Mouse (Mus musculus): ENCODE results near the gene Csrp2.

Gene Csrp2

DNA sequence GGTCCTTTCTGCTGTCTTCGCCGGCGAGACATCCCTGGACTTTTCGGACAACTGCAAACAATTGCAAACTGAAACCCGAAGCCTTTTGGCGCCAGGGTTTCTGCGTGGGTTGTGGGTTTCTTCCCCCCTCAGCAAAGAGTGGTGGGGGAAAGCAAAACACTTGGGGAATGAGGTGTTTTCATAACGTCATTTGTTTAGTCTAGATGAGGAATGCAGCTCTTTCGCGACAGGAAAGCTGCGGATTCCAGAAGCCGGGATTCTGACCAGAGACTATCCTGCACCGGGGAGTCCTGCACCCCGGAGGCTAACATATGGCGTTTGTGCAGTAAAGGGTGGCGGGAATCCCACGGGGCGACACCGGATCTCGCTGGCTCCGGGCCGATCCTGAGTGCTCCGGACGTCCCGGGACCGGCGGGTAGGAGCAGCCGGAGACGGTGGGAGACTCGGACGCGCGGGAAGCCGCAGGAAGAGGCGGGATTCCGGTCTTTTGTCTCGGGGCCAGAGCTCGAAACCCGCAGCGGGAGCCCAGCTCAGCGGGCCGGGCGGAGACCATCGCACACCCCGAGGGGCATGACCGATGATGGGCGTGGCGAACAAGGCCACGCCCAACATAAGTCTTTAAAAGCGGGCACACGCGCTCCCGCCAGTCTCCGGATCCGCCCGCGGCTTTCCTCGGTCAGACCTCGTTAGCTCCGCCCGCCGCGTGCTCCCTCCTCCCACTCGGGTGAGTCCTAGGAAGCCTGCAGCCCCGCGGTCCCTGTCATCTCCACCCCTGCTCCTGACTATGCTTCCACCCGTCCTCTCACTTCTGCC lies at the start of gene Csrp2:
Gene Csrp2 (plus strand): TSS at position 259 of the 813 bp plus-strand sequence.
- DNase-seq = peak; percentile 76 to 81

DNA sequence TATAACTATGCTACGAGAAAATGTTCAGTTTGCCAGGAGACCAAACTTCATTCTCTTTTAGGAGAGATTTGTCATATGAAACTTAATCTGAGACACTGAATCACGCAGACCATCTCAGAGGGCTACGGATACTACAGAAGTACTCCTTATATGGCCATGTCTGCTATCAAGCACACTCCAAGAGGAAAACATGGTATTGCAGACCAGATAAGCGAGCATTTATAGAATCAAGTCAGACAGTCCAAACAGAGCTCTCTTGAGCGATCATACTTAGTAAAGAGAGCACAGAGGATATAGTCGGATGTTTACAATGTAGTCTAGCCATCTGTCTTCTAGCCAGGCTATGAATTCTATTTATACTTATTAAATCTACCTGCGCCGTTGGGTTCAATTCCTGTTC lies 44.7 kb upstream of the Csrp2 start:
- no peak for DNase-seq

DNA sequence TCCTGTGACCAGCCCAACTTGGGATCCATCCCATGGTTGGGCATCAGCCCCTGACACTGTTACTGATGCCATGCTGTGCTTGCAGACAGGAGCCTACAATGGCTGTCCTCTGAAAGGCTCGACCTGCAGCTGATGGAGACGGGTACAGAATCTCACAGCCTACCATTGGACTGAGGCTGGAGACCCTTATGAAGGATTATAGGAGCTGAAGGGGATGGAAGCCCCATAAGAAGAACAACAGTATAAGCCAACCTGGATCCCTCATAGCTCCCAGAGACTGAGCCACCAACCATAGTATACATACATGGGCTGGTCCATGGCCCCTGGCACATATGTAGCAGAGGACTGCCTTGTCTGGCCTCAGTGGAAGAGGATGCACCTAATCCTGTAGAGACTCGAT lies 42.6 kb upstream of the Csrp2 start:
- DNase-seq = no peak

DNA sequence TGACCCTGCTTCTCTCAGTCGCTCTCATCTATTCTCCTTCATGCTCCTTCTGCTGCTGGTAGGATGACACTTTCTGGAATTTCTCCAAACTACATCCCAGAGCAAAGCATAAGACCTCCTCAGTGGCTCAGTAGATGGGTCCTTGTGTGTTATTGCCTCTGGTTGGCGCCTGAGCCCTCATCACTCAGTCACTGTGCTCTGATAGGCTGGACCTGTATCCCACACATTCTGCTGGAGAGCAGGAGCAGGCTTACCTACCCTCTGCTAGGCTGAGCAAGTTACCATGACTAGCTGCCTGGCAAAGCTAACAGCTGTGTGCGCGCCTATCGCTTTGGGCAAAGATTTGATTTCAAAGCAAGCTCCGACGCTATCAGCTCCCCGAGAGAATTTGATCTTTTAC lies 41.7 kb upstream of the Csrp2 start:
- DNase-seq = no peak

DNA sequence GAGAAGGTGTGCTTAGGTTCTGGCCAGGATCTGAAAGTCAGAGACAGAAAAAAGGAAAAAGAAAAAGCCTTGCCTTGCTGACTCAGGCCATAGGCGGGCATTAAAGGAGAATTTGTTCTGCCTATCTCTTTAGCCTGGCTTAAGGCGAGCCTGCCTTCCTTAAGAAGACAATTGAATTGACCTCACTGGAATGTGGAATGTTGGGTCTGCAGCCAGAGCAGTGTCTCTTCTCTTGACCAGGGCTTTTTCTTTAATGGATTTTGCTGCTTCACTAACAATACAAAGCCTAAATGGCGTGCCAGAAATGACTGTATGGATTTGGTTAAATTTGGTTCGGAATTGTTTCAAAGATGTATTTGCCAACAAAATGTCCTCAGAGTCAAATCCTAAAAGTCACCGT lies 40.9 kb upstream of the Csrp2 start:
- DNase-seq = no peak

DNA sequence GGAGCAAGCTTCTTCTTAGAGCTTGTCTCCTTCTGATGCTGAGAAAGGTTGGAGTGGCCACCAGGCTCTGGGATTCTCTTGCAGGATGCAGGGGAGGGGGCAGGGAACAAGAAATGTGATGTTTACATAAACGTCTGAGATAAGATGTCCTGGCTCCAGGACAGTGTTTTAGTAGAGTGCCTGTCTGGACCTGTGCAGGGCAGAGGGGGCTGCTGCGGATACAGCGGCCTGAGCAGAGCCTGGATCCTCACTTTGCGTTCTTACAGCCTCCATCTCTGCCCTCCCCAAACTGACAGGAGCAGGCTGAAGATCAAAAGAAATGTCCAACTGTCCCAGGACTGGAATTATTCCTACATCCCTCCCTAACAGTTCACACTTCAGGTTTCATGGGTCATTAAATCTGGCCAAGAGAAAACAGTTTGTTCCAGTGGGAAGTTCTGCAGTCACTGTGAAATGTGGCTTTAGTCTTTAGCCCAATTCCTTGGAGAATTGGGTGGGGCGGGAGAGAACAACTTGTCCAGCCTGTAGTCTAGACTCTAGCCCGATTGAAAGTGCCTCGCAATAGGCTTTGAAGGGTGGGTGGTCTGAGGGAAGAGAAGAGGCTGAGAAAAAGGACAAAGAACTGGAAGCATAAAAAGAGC lies 40.0 kb upstream of the Csrp2 start:
- no peak for DNase-seq

DNA sequence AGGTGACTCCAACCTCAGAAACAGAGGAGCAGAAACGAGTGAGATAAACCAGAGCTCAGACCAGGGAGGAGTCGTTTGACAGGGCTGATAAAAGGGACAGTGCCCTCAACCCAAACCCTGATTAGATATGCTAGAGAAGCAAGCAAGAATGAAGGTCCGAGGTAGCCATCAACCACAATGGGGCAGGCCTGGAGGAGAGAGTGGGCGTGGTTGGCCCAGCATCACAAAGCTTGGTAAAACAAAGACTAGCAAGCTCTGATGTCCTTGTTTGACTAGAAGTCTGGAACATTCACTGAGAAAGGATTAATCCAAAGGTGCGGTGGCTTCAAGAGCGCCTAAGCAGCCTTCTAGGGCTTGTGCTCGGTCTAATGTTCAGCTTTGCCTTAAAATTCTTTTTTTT lies 38.2 kb upstream of the Csrp2 start:
- no peak for DNase-seq

DNA sequence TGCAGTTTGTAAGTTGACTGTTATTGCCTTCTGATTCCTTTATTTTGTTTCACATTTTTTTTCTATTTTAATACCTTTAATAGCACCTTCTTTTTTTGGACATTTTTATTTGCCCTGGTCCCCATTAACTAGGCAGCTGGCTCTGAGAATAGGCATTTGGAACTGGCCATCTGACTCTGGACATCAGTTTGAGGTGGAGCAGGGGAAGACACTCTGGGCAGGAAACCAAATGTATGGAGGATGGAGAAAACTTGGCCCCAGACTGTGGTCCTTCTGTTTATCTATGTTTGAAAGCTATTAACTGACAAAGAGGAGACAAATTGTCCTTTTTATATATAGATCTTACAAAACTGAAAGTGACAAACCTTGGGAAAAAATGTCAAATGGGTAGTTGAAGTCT lies 36.9 kb upstream of the Csrp2 start:
- DNase-seq = no peak

DNA sequence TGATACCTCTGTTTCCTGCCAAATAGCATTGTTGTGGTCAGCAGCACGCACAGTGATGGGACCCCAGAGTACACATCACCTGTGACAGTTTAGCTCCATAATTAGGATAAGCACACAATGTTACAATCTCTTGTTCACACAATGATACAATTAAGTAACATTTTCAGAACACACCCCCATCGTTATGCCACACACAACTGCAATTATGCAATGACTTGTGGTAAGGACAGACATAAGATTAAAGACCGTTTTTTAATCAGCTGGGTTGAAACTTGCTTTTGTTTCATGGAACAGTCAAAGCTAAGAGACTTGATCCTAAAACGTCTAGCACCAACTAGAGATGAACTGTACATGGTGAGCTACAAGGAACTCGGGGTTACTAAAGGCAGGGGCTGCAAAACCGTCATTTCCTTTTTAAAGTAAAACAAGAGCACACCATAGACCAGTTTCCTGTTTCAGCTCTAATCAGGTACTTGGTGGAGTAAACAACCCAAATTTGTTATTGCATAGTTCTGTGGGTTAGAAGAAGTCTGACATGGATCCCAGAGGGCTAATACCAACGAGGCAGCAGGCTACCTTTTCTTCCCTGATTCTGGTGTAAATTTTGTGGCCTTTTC lies 28.8 kb upstream of the Csrp2 start:
- no peak for DNase-seq

DNA sequence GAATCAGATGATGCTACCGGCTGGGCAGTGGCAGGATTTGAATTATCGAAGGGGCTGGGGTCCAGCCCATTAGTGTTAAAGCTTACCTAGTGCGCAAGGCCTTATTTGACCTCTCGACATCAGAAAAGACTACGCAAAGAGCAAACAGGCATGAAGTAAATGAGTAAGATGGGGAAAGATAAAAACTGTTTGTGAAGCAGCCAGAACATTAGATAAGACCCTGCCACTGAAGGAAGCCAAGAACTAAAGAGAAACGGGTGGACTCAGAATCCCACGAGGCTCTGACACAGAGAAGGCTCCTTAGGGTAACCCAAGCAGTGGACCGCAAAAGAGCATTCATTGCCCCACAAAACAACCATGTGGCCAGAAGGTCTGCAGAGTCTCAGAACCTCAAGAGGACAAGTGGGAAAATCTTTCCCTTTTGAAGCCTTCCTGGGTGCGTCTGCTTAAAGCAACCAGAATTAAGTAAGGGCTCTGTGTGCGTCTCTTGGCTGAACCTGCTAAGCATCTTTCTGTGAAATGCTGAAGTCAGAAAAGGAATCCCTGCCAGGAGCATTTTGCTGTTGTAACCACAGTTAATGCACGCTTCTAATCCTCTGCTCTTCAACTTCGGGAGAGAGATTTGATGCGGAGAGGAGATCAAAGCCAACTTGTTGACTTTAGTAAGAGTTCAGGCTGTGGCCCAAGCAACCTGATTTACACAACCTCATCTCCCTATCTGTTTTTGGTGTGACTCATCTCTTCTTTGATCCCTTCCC lies 19.7 kb upstream of the Csrp2 start:
- no peak for DNase-seq

DNA sequence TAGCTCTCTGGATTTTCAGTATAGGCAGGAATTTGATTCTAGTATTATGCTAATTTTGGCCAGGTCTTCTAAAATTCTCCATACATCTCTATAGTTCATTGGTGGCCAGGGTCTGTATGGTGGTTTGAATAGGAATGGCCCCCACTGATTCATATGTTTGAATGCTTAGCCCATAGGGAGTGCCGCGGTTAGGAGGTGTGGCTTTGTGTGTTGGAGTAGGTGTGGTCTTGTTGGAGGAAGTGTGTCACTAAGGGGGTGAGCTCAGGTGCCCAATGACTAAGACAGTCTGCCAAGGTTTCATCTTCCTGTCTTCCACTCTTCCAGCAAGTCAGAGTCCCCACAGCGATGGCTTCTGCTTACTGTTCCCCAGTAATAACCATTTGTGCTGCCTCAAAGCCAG lies 15.7 kb upstream of the Csrp2 start:
- no peak for DNase-seq

DNA sequence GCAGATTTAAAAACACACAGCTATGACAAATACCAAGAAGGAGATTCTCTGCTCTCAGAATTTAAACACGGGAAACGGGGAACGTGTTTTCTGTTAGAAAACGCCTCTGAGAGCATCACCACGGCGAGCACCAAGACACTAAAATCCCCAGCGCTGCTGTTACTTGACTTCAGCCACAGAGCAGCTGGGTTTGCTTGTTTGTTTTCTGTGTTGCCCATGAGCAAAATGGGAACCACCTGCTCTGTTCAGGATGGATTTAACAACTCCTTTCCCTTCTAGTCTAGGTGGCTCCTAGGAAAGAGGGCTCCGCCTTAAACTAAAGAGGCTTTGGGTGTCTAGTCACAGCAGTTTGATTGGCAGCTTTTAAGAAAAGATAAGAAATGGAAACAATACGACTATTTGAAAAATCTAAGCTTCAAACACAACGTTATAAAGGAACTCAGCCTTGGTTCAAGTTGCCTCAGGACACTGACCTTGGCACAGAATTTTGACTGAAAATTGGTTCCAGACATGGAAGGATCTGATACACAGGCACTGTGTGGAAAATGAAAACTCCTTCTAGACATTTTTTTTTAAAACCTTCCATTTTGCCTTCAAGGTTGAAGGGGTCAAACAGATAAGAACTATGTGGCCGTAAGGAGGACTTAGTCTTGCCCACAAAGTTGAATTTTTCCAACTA lies 2.8 kb upstream of the Csrp2 start:
- no peak for DNase-seq

DNA sequence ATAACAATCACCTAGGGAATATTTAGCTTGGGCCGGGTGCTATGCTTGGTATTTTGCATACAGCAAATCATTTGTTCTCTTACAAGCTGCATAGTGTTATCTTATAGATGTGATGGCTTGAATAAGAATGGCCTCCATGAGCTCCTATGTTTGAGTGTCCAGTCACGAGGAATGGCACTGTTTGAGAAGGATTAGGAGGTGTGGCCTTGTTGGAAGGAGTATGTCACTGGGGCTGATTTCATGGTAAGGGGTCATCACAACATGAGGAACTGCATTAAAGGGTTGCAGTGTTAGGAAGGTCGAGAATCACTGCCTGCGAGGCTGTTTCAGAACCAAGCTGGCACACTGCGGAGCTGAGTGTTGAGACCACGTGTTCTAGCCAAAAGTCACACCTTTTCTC lies 2.1 kb upstream of the Csrp2 start:
- no peak for DNase-seq

DNA sequence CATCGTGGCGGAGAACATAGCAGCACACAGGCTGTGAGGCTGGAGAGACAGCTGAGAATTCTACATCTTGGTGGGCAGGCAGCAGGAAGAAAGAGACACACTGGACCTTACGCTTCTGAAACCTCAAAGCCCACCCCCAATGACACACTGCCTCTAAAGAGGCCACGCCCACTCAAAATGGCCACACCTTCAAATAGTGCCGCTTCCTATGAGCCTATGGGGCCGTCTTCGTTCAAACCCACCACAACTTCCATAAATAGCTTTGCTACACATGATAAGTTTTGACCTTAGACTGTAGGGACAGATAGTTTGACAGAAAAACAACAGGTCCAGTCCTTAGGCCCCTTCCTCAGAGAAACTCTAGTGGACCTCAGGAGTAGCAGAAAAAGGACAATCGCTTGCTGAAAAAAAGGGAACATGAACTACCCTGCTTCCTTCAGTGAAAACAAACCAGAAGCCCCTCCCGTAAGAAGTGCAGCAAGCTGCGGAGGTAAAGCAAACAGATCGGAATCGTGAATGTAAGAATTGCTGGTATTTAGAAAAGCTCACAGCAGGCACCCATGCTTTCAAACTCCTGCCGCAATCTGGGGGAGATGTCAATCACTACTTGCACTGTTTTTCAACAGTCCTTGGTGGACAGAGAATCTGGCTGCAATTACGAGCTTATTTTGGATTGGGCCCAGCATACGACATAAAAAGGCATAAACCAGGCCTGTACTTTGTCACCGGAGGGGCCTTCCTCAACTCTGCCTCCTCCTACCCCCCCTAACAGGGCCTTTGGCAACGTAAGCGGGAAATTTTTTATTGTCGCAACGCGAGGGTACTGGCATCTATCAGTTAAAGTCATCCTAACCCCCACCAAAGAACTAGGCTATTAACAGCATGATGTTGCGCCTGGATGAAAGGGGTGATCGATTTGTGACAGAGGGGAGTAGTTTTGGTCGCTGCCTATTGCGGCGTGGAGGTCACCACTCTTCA lies 886 bp upstream of the Csrp2 start:
- peak in 1 of 2 experiments; percentile 26 for DNase-seq

DNA sequence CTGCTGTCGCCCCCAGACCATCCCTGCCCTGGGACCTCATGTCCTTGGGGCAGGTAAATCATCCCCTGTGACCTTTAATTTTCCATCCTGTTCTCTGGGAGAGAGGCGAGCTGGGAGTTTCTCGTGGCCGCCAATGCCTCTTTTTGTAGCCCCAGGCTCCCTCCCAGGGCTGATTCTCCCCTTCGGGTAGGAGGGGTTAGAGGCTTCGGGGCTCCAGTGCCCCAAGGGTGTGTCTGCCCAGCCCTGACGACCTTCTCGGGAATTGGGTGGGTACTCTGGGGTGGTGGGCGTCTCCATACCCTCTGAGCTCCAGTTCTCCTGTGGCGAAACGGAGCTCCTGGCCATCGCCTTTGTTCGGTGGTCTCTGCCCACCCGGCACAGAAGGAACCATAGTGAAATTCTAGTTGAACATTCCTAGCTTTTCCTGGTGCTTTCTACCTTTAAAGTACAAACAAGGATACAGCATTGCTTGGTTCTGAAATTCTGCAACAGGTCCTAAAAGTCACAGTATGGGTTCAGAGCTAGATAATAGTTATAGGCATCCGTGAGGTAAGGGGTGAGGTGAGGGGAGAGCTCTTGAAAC lies 870 bp downstream of the Csrp2 start:
- no peak for DNase-seq

DNA sequence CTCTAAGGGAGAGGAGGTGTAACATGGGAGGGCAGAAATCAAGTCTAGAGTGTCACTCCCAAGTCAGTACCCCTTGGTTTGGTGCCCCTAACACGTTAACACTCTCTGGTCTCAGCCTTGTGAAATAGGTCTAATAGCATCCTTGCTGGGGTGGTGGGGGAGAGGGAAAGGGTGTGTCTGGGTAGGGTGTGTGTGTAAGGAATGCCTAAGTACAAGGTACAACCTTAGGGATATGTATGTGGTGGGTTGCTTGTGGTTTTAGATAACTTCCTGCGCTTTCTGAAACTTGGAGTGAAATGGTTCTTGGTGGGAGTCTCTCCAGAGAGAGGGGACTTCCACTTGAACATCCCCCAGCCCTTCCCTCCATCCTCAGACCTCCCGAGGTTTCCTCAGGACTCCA lies 2.3 kb downstream of the Csrp2 start:
- DNase-seq = no peak

DNA sequence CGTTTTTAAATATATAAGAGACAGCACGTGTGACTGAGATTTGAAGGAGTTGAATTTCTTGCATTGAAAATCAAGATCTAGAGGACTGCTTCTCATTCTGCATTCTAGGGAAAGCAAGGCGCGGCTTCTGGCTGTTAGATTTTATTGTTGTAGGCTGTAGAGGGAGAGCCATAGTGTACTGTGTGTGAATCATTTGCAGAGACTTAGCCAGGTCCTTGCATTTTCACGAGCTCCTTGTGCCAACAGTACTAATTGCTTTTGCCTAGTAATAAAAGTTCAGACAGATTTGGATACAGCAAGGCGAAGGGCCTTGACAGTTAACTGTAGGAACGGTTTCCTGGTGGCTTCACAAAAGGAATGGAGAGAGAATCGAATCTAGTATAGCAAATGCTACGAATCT lies 3.0 kb downstream of the Csrp2 start:
- no peak for DNase-seq

DNA sequence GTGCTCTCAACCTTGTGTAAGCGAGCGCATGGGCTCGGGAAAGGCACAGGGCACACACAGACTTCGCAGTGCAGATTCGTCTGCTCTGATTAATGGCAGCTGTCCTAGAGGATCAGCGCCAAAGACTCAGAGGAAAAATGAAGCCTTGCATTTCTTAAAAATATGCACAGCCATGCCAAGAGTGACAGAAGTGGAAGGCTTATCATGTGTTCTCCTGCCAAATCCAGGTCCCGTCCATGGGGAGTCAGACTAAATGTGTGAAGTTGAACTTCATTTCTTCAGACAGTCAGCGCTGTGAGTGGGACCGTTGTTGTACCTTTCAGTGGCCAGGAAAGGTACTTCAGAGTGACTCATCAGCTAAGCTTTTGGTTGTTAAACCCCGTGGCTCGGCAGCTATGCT lies 7.9 kb downstream of the Csrp2 start:
- DNase-seq = no peak

DNA sequence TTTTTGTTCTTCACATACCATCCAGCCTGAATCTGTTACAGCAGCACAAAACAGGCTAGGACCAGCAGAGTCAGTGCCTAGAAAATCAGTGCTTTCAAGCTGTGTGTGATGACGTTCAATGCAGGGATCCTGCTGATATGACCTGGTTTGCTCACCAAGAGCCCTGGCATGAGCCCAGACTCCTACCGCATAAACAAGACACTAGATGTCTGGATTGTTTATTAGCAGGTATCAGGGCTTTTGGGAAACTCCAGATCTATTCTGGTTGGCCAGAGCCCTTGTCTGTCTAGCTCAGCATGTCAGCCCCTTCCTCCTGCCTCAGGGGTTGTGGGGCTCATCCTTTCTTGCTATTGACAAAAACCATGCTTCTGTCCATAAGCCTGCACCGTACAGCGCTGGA lies 10.2 kb downstream of the Csrp2 start:
- DNase-seq = no peak

DNA sequence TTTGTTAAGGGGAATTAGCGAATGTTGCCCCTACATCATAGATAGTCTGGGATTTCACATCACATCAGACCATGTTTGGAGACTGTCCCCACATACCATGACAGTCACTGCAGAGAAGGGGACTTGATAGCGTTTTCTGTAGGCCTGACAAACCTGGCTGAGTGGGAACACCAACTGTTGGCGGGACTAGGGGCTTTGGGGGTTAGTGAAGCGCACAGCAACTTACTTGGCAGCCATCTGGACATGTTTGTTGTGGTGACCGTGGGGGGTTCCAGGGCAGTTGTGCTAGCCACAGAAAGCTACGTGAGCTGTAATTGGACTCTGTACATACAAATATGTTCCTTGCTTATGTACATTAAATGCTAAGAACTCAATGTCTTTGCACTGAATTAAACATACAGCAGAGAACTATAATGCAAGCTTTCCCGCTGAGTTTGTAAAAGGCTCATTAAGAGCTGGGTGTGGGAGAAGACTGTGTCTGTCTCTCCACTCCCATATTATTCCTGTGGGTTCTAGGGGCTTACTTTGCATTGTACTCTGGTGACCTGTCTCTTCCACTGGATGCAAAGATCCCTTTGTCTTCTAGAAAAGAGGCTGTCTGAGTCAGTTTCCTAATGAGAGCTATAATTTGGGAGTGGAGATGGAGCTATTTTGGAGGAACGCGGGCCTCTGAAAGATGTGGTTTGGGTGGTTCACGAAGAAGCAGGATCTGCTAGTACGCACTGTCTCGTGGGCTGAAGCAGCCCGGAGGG lies 11.7 kb downstream of the Csrp2 start:
- no peak for DNase-seq
